8 mouse cellular contexts compared by ENCODE assay signal in genomic region chr12:31168221-31168890, GRCm38 (mm10).
A peak's percentile ranks its signal among the peaks of the same experiment; 100 is the strongest.
DNase-seq lines count a peak whose midpoint lies in the region; ATAC-seq lines count a peak whose summit lies in the region.

No protein-coding gene starts in this region.

- H3K27ac ChIP-seq in limb, embryonic 11.5 days (replicated peaks; ENCODE audit: low read depth, low read length) = no peak overlapping the region
- no peak overlapping the region for H3K27ac ChIP-seq in limb, embryonic 10.5 days
- no peak overlapping the region for H3K27ac ChIP-seq in hindbrain, embryonic 10.5 days

- no peaks in the 10 kb centered on the region for H3K4me1 ChIP-seq in limb, embryonic 11.5 days (ENCODE audit: control insufficient read depth, insufficient read depth, low read length)
- 0 out of 2 replicates have a peak, but pooled peaks cover 2% of the 10 kb centered on the region for H3K4me1 ChIP-seq in limb, embryonic 10.5 days
- H3K4me1 ChIP-seq in hindbrain, embryonic 10.5 days (replicated peaks) = no peaks in the 10 kb centered on the region

- no peak for ATAC-seq in limb, embryonic 11.5 days (ENCODE audit: insufficient number of reproducible peaks, low FRiP score, low TSS enrichment, low read depth)

- no peak overlapping the region for H3K4me2 ChIP-seq in limb, embryonic 11.5 days (ENCODE audit: low read depth, severe bottlenecking)

- peak; percentile 8 to 12 for DNase-seq in cerebellum, adult 18-20 months
- DNase-seq in cerebellum, adult 8-10 months = no peak
- peak; percentile 27 for DNase-seq in limb, embryonic 11.5 days (ENCODE audit: low spot score)
- DNase-seq in limb, embryonic 10.5 days (ENCODE audit: low spot score) = no peak
- DNase-seq in c-Kit-positive CD71-negative TER-119-negative erythroid progenitor cells, embryonic 14.5 days (ENCODE audit: low read depth) = peak; percentile 2
- DNase-seq in layer of hippocampus, postnatal 10 days (ENCODE audit: low spot score in 2 of 2) = peak; percentile 34 to 55
- no peak for DNase-seq in spleen, postnatal 36 days (ENCODE audit: low spot score in 2 of 2)
- DNase-seq in hindbrain, embryonic 10.5 days (ENCODE audit: low spot score) = no peak

- H3K4me3 ChIP-seq in limb, embryonic 11.5 days (ENCODE audit: low read depth, low read length) = no peak overlapping the region
- H3K4me3 ChIP-seq in limb, embryonic 10.5 days = no peak overlapping the region
- no peak overlapping the region for H3K4me3 ChIP-seq in hindbrain, embryonic 10.5 days

- H3K36me3 ChIP-seq in limb, embryonic 11.5 days (ENCODE audit: control insufficient read depth, insufficient read depth, low read length) = no peaks in the 10 kb centered on the region
- no peaks in the 10 kb centered on the region for H3K36me3 ChIP-seq in limb, embryonic 10.5 days
- H3K36me3 ChIP-seq in hindbrain, embryonic 10.5 days = no peaks in the 10 kb centered on the region

- H3K9ac ChIP-seq in limb, embryonic 11.5 days (ENCODE audit: low read length) = no peak overlapping the region

- H3K9me3 ChIP-seq in limb, embryonic 11.5 days (ENCODE audit: control insufficient read depth, low read length) = no peaks in the 10 kb centered on the region
- H3K9me3 ChIP-seq in limb, embryonic 10.5 days (replicated peaks) = no peaks in the 10 kb centered on the region
- no peaks in the 10 kb centered on the region for H3K9me3 ChIP-seq in hindbrain, embryonic 10.5 days

- 69% methylated on average over 4 of the region's 4 CpGs for WGBS in limb, embryonic 11.5 days
- WGBS in limb, embryonic 10.5 days = 69% methylated on average over 4 of the region's 4 CpGs
- 64% methylated on average over 4 of the region's 4 CpGs for WGBS in hindbrain, embryonic 10.5 days

- H3K27me3 ChIP-seq in limb, embryonic 11.5 days (ENCODE audit: control insufficient read depth, insufficient read depth, low read length) = no peaks in the 10 kb centered on the region
- H3K27me3 ChIP-seq in limb, embryonic 10.5 days (ENCODE audit: low read depth, poor library complexity, severe bottlenecking) = no peaks in the 10 kb centered on the region
- H3K27me3 ChIP-seq in hindbrain, embryonic 10.5 days (ENCODE audit: insufficient read depth, poor library complexity, severe bottlenecking) = no peaks in the 10 kb centered on the region

Comparison
In these comparisons a context has a peak if more than half of its experiments do, and no peak if none do; other contexts are left out.
1. DNase-seq: peak in cerebellum, adult 18-20 months (2 of 2), limb, embryonic 11.5 days (single experiment), c-Kit-positive CD71-negative TER-119-negative erythroid progenitor cells, embryonic 14.5 days (single experiment) and layer of hippocampus, postnatal 10 days (2 of 2); none in cerebellum, adult 8-10 months (single experiment), limb, embryonic 10.5 days (single experiment), spleen, postnatal 36 days (0 of 2) and hindbrain, embryonic 10.5 days (single experiment).